10 mouse cellular contexts compared by ENCODE assay signal in the genomic region with DNA sequence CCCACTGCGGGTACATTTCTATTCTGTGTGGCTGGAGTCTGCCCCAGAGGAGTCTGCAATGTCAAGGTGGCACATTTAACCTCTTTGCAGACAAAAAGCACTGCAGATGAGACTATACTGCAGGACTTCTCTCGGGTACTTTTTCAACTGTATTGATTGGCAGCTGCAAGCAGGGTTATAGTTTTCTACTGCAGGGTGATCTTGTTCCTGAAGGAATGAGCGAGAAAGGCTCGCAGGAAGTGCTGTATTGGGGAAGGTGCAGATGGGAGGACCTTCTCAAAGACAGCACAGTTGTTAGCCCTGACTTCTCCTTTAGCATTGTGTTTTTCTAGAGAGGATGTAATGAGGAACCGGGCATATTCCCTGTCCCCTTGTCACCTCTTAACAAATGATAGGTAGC. TPM values are rescaled to one million over a fixed set of nuclear protein-coding genes. Genes with fewer than 3 reads are reported as not detected.
DNase-seq lines count a peak whose midpoint lies in the region; ATAC-seq and TF ChIP-seq lines count a peak whose summit lies in the region.
"Had no signal": no experiment of that assay in that cellular context is flagged by ENCODE, and none has a peak within 500 bp of the region (broad histone marks: within the 10 kb centered on the region; RNA-seq: fewer than 3 reads in every experiment).

No protein-coding gene starts in this region.

- intact Hi-C loops in left cerebral cortex, adult 2 months (cut with DNase I): loop anchor here (5.0 kb wide), 1 partner anchor 345 kb away; a partner anchor contains a TSS

- peak overlapping the region; percentile 24; the same call in 1 of the 2 replicates for H3K4me2 ChIP-seq in forebrain, embryonic 13.5 days
- peak overlapping the region; percentile 49 for H3K4me2 ChIP-seq in intestine, embryonic 14.5 days (ENCODE audit: low read length)
- peak overlapping the region; percentile 50 for H3K4me2 ChIP-seq in neural tube, embryonic 15.5 days

- peak overlapping the region; percentile 65 for H3K4me3 ChIP-seq in left cerebral cortex, adult 2 months
- H3K4me3 ChIP-seq in forebrain, embryonic 13.5 days: no peak overlapping the region
- H3K4me3 ChIP-seq in intestine, embryonic 14.5 days (ENCODE audit: low read depth, low read length): peak overlapping the region; percentile 44
- H3K4me3 ChIP-seq in neural tube, embryonic 15.5 days (replicated peaks): peak overlapping the region; percentile 41

- H3K4me1 ChIP-seq in forebrain, embryonic 13.5 days: peaks cover 65% of the 10 kb centered on the region
- H3K4me1 ChIP-seq in intestine, embryonic 14.5 days (replicated peaks; ENCODE audit: control insufficient read depth, insufficient read depth, low read length): peaks cover 43% of the 10 kb centered on the region
- peaks cover 74% of the 10 kb centered on the region for H3K4me1 ChIP-seq in neural tube, embryonic 15.5 days

- H3K36me3 ChIP-seq in forebrain, embryonic 13.5 days (ENCODE audit: poor library complexity, severe bottlenecking): no peaks in the 10 kb centered on the region
- H3K36me3 ChIP-seq in intestine, embryonic 14.5 days (ENCODE audit: control insufficient read depth, insufficient read depth, low read length): no peaks in the 10 kb centered on the region
- H3K36me3 ChIP-seq in neural tube, embryonic 15.5 days: no peaks in the 10 kb centered on the region

- no peak for DNase-seq in left cerebral cortex, adult 2 months (ENCODE audit: extremely low spot score in 1 of 2, low spot score in 2 of 2)
- DNase-seq in left cerebral cortex, adult 11 months (ENCODE audit: low spot score): no peak
- DNase-seq in intestine, embryonic 14.5 days (ENCODE audit: low spot score): no peak
- no peak for DNase-seq in adrenal gland, adult 8-10 months
- DNase-seq in spleen, postnatal 36 days (ENCODE audit: low spot score in 2 of 2): no peak
- no peak for DNase-seq in cerebellum, postnatal 36 days
- DNase-seq: cerebellum, adult 11-12 months had no signal

- no peak for TF ChIP-seq CTCF in left cerebral cortex, adult 2 months (IDR thresholded peaks at IDR 0.05)

- H3K9ac ChIP-seq in forebrain, embryonic 13.5 days: 0 out of 2 replicates have a peak overlapping the region, but pooled peaks have one; percentile 32
- H3K9ac ChIP-seq in intestine, embryonic 14.5 days (ENCODE audit: low read length): peak overlapping the region; percentile 55
- H3K9ac ChIP-seq in neural tube, embryonic 15.5 days (replicated peaks): peak overlapping the region; percentile 46

- peak overlapping the region; percentile 97 for H3K27ac ChIP-seq in left cerebral cortex, adult 2 months
- peak overlapping the region; percentile 35 for H3K27ac ChIP-seq in forebrain, embryonic 13.5 days
- peak overlapping the region; percentile 86 for H3K27ac ChIP-seq in intestine, embryonic 14.5 days (ENCODE audit: low read depth)
- peak overlapping the region; percentile 84 for H3K27ac ChIP-seq in neural tube, embryonic 15.5 days (replicated peaks)

- 0 out of 2 replicates have a peak, but pooled peaks cover 3% of the 10 kb centered on the region for H3K27me3 ChIP-seq in forebrain, embryonic 13.5 days
- H3K27me3 ChIP-seq in intestine, embryonic 14.5 days (replicated peaks; ENCODE audit: control insufficient read depth, insufficient read depth, low read length): no peaks in the 10 kb centered on the region
- no peaks in the 10 kb centered on the region for H3K27me3 ChIP-seq in neural tube, embryonic 15.5 days (replicated peaks)

- no peaks in the 10 kb centered on the region for H3K9me3 ChIP-seq in forebrain, embryonic 13.5 days (replicated peaks)
- H3K9me3 ChIP-seq in intestine, embryonic 14.5 days (ENCODE audit: control insufficient read depth, low read length): no peaks in the 10 kb centered on the region
- no peaks in the 10 kb centered on the region for H3K9me3 ChIP-seq in neural tube, embryonic 15.5 days (replicated peaks)

- 27% methylated on average over 5 of the region's 5 CpGs for WGBS in forebrain, embryonic 13.5 days
- 13% methylated on average over 5 of the region's 5 CpGs for WGBS in intestine, embryonic 14.5 days
- 11% methylated on average over 5 of the region's 5 CpGs for WGBS in neural tube, embryonic 15.5 days

- no peak for ATAC-seq in forebrain, embryonic 13.5 days
- ATAC-seq in intestine, embryonic 14.5 days (replicated peaks; ENCODE audit: low FRiP score, low TSS enrichment, low read depth): no peak
- no peak for ATAC-seq in neural tube, embryonic 15.5 days (ENCODE audit: low FRiP score)

RNA-seq across cellular contexts. Expression of a gene that starts 1.0 kb away (rescaled TPM):
- 1,000 to 10,000 TPM; 1,525 to 1,546 TPM for total RNA-seq in left cerebral cortex, adult 2 months (2021)
- polyA plus RNA-seq in forebrain, embryonic 13.5 days (2015; fragmentation: Nextera tagmentation; extraction: Ambion mirVana): 34.7 and 41.3 TPM in 2 replicates
- polyA plus RNA-seq in intestine, embryonic 14.5 days (2014; fragmentation: Nextera tagmentation; extraction: Ambion mirVana): 183 and 203 TPM in 2 replicates
- 479 and 515 TPM in 2 replicates for polyA plus RNA-seq in neural tube, embryonic 15.5 days (2015; fragmentation: Nextera tagmentation; extraction: Ambion mirVana)
- total RNA-seq in adrenal gland, adult 8-10 months (2022): 10 to 100 TPM; 33.3 to 48.7 (median 41.3) TPM
- total RNA-seq: megakaryocyte, adult 5-6 weeks had no signal

RNA-seq across cellular contexts. Expression of a gene that starts 35.1 kb away (rescaled TPM):
- not detected for total RNA-seq in left cerebral cortex, adult 2 months (2021)
- polyA plus RNA-seq in forebrain, embryonic 13.5 days (2015; fragmentation: Nextera tagmentation; extraction: Ambion mirVana): not detected in 2 replicates
- polyA plus RNA-seq in intestine, embryonic 14.5 days (2014; fragmentation: Nextera tagmentation; extraction: Ambion mirVana): not detected in 2 replicates
- not detected in 2 replicates for polyA plus RNA-seq in neural tube, embryonic 15.5 days (2015; fragmentation: Nextera tagmentation; extraction: Ambion mirVana)
- total RNA-seq in adrenal gland, adult 8-10 months (2022): not detected
- total RNA-seq: megakaryocyte, adult 5-6 weeks had no signal

RNA-seq across cellular contexts. Expression of a gene that starts 58.0 kb away (rescaled TPM):
- total RNA-seq in left cerebral cortex, adult 2 months (2021): under 1 TPM; 0.07 to 0.09 TPM
- polyA plus RNA-seq in forebrain, embryonic 13.5 days (2015; fragmentation: Nextera tagmentation; extraction: Ambion mirVana): not detected in 2 replicates
- polyA plus RNA-seq in intestine, embryonic 14.5 days (2014; fragmentation: Nextera tagmentation; extraction: Ambion mirVana): not detected in 2 replicates
- not detected in 2 replicates for polyA plus RNA-seq in neural tube, embryonic 15.5 days (2015; fragmentation: Nextera tagmentation; extraction: Ambion mirVana)
- total RNA-seq in adrenal gland, adult 8-10 months (2022): not detected
- total RNA-seq: megakaryocyte, adult 5-6 weeks had no signal

Comparison
In these comparisons a context has a peak if more than half of its experiments do, and no peak if none do; other contexts are left out.
1. H3K27ac ChIP-seq: peak in every context shown above with its lines; median percentile 97 in left cerebral cortex, adult 2 months; 86 in intestine, embryonic 14.5 days; 84 in neural tube, embryonic 15.5 days; 35 in forebrain, embryonic 13.5 days.